Mouse (Mus musculus): ENCODE measurements around the gene Mta2.
A peak's percentile ranks its signal among the peaks of the same experiment; 100 is the strongest.

Gene Mta2

DNA sequence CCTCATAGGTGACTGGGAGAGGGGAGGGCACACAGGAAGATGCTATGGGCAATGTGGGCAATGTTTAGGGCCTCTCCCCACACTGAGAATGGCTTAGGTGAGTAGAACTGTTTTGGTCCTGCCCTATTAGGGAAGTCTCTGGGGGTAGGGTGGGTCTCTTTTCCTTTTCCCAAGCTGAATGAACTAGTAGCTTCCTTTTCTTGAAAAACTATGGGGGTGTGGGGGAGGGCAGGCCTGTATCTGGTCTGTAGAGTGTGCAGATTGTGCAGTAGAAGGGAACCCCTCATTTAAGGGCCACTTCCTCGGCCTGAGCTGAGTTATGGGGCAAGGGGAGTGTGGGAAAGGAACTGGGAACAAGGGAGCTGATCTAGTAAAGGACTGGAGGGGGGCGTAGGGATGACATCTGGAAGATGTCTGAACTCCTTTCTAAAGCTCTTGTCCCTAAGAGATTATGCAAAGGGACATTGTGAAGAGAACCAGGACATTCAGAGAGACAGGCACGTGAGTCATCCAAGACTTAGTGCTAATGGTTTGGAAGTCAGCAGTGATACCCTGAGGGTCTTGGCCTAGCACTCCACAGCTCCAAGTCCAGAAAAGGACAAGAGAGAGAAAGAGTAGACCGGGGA, 49.7 kb downstream of the Mta2 start:
- DNase-seq (ENCODE audit: low read depth, low spot score) = no peak

- DNase-seq (ENCODE audit: low read depth, low spot score) = no peak
Observed at GRCm38 (mm10) chr19:8991871-8992735, 50.4 kb downstream of the Mta2 start.

- DNase-seq (ENCODE audit: low read depth, low spot score) = peak; percentile 88
Observed at GRCm38 (mm10) chr19:8992769-8993624, 51.3 kb downstream of the Mta2 start.

GRCm38 (mm10) chr19:8993625-8993912, 51.9 kb downstream of the Mta2 start:
- no peak for DNase-seq (ENCODE audit: low read depth, low spot score)

GRCm38 (mm10) chr19:8994813-8995607, 53.3 kb downstream of the Mta2 start:
- DNase-seq (ENCODE audit: low read depth, low spot score) = peak; percentile 30

GRCm38 (mm10) chr19:8996601-8997000, 54.9 kb downstream of the Mta2 start:
- DNase-seq (ENCODE audit: low read depth, low spot score) = no peak

DNA sequence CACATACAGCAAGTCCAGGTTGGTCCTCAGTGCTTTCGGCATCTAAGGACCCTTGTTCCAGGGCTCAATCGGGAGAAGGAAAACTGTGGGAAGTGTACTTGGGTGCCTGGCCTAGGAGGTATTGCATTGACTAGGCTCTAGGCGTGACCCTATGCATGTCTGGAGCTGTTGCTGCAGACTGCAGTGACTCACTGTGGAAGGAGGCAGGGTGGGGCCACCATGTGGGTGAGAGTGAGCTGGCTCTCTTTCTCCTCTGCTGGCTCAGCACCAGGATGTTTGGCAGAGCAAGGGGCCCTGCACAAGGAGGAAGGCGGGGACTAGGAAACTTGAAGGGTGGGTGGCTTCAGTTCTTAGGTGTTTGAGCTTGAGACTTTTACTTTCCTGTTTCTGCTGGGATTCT, 55.9 kb downstream of the Mta2 start:
- peak; percentile 91 for DNase-seq (ENCODE audit: low read depth, low spot score)

DNA sequence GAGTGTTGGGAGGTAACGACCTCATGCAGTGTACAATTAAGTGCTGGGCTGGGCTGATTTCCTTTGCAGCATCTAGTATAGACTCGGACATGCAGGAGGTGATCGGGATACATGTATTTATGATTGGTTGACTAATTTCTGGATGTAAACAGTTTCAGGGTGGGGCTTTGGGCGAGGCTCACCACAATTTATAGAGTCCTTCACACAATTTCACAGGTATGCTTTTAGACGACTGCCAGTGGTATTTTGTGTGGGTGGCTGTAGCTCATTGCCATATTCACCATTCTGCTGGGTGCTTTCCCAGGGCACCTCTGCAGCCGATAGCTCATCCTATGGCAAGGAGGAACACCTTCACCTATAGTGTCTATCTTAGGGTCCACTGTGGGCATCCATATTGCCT, 56.9 kb downstream of the Mta2 start:
- DNase-seq (ENCODE audit: low read depth, low spot score) = peak; percentile 50

DNA sequence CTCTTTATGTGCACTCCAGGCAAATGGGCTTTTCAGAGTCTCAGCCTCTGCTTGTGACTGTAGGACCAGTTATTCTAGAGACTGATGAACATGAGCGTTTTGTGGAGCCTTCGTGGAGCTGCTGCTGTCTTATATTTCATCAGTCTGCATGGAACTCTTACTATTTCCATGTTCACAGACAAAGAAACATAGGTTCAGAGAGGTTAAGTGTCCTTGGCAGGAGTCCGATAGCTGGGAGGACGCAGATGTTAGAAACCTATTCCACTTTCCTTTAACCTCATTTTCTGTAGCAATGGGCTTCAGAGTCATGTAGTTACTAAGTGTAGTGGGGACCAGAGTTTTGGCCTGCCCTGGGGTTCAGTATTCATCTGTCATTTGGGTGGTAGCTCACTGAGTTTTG, 57.5 kb downstream of the Mta2 start:
- DNase-seq (ENCODE audit: low read depth, low spot score) = no peak

All from CD4-positive, CD25-positive, alpha-beta regulatory T cell, adult 2 months (primary cell).